Mouse (Mus musculus) heart, postnatal 10 days (tissue): Measurements from ENCODE around the gene Gstm1. TPM values are rescaled to one million over a fixed set of nuclear protein-coding genes. Genes with fewer than 3 reads are reported as not detected.
"Not testable (repeated sequence)": the region's sequence is repeated elsewhere in the genome, so short reads cannot be mapped to it uniquely, and the experiment has no call there.

ENCODE experiments used
- DNase-seq, 2 experiments: peaks; one replicate each; pipeline ENCODE4 v3.0.0; 2021
- intact Hi-C: fragments of 180-260 bp; cut with DNase I; formaldehyde crosslinking; loops from one replicate; pipeline ENCODE4 v1.15.1; 2025
- total RNA-seq, 2 experiments: library from RNA; stranded (reverse); gene quantifications; 2 replicates each; pipeline ENCODE4 v1.2.3; 2021

Gstm1 gene
- 10 to 100 TPM; 61.4 to 76.3 TPM for total RNA-seq

DNA sequence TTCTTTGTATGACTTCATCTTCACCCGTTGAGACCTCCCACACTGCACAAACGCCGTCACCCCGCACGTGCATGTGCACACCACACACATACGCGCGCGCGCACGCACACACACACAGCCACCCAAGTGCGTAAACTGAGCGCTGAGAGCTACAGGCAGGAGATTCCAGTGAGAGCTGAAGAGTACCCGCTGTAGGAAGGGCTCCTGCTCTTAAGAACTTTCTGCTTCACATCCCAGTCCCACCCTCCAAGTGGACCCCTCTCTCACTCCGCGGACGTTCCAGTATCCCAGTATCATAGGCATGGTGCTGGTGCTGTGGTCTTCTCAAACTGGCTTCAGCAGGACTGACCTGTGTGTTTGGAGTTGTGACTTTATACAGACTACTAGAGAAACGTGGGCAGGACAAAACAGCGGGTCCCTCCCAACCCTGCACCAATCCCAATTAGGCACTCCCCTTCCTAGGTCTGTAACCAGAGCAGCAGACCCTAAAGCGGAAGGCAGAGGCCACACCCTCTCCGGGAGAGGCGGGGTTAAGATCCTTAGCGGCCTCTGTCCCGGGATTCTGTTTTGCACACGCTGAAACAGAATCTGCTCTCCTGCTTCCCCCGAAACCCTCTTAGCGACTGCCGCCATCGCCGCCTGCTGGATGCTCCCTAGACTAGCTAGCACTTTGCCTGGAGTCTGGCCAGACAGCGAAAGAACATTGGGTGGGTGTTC lies at the start of gene Gstm1:
TSS of gene Gstm1 (minus strand) at position 501 of the 717 bp plus-strand sequence.
- peak; percentile 97 for DNase-seq
- intact Hi-C loops, result loop anchor here (1.0 to 5.0 kb wide), 4 partner anchors 45 to 151 kb away; no protein-coding TSS in a partner anchor

DNA sequence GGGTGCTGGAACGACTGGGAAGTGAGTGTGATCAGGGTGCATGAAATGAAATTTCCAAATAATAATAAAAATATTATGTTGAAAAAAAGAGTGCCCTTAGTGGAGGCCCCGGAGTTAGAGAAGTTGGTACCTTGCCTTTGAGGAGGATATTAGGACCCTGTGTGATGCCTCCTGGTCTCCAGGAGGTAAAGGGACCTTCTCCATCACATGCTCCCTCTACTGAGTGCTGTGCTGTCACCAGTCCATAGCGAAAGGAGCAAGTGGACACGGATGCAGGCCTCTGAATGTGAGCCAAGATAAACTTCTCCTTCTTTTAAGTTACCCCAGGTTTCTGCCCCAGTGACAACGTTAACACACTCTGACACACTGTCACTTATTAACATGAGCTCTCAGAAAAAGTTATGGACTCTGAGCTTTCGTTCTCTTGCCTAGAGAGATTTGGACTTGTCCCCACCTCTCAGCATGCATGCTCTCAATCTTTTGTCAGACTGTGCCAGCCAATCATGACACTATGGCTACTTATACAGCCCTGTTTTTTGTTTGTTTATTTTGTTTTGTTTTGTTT lies 49.7 kb upstream of the Gstm1 start:
- intact Hi-C loops, result loop anchor here (5.0 kb wide), 1 partner anchor 370 kb away; the partner anchor contains the start of gene Ahcyl1
- no peak for DNase-seq

DNA sequence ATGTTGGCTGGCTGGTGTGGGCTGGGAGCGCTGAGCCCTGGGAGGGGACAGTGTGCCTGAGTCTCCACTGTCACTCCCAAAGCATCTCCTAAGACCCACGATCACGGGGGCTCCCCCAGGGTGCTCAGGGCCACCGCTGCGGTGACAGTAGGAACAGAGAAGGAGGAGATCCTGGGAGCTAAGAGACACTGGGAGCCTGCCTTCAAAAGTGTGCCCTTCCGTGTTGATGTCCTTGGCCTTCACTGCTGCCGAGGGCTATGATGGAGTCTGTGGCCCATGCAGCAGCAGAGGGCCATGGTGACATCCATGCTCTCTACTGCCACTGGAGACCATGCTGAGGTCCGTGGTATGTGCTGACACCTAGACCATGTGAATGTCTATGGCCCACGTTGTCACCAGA lies 47.8 kb upstream of the Gstm1 start:
- intact Hi-C loops, result loop anchor here (5.0 kb wide), 1 partner anchor 368 kb away; the partner anchor contains the start of gene Ahcyl1
- DNase-seq, result no peak

DNA sequence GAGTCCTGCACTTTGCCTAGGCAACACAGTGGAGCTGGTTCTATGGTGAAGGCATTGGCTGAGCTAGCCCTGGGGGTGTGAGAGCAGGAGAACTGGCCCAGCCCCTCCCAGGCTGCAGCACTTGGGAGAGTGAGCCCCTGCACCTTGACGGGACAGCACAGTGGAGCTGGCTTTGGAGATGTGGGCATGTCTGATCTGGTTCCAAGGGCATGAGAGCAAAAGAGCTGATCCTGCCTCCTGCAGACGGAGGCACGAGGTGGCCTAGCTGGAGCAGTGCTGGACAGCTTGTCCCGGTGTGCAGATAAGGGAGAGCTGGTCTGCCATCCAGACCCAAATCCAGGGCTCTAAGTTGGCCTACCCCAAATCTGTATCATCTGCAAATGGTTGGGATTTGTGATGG lies 46.9 kb upstream of the Gstm1 start:
- intact Hi-C loops, result loop anchor here (5.0 kb wide), 3 partner anchors 47 to 367 kb away; partner anchors contain the start of genes Ahcyl1, Gstm1 and Gstm6
- no peak for DNase-seq

GRCm38 (mm10) chr3:108062648-108063047 lies 44.9 kb upstream of the Gstm1 start:
- DNase-seq, result no peak
- intact Hi-C loops, result loop anchor here (5.0 kb wide), 2 partner anchors 45 to 120 kb away; partner anchors contain the start of genes Gstm1 and Gstm6

DNA sequence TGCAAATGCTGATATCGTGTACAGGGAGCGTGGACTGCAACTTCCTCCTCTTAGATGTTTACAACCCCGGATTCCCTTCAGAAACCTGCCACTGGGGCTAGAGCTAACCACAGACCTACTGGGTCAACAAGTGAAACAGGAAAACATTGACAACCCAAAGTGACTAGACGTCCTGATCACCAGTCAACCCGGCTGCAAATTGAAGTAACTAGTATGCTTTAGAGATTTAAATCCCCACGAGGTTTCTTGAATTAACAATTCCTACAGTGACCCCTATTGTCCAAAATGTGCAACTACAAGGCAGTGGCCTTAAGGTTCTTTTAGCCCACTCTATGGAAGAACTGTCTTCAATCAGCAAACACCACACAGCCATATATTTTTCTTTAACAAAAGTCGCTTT lies 43.6 kb upstream of the Gstm1 start:
- intact Hi-C loops, result loop anchor here (1.0 to 5.0 kb wide), 4 partner anchors 44 to 194 kb away; partner anchors contain the start of genes Gstm1 and Gstm6
- peak; percentile 63 to 76 for DNase-seq

GRCm38 (mm10) chr3:108050493-108050892 lies 32.7 kb upstream of the Gstm1 start:
- no peak for DNase-seq
- intact Hi-C loops, result no loop called here

- DNase-seq, result no peak
- intact Hi-C loops, result no loop called here
These were observed 30.5 kb upstream of the Gstm1 start for GRCm38 (mm10) chr3:108048306-108048705.

DNA sequence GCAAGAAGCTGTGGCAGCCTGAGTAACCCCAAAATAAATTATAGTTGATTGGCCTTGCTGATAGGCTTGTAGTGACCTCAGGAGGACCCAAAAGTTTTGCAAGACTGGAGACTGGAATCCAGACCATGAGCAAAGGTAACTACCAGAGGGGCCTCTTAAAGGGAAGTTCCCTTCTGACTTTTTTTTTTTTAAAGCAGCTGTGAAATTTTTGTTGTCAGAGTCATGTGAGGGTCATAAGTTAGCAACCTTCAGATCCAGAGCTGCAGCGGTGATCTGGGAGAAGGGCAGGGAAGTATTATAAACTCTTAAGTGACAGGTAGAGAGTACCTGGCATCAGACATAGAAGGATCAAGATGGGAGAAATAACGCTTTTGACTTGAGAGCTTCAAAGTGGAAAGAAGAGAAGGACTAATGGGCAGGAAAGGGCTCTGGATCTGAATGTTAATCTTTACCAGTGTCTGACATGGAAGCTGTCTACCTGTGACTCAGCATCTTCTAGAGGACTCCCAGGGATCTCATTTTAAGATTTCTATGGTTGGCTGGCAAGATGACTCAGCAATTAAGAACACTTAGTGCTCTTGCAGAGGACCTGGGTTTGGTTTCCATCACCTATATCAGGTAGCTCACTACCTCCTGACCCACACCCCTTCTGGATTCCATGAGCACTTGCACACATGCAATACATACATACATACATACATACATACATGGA lies 29.3 kb upstream of the Gstm1 start:
- intact Hi-C loops, result no loop called here
- DNase-seq, result no peak

DNA sequence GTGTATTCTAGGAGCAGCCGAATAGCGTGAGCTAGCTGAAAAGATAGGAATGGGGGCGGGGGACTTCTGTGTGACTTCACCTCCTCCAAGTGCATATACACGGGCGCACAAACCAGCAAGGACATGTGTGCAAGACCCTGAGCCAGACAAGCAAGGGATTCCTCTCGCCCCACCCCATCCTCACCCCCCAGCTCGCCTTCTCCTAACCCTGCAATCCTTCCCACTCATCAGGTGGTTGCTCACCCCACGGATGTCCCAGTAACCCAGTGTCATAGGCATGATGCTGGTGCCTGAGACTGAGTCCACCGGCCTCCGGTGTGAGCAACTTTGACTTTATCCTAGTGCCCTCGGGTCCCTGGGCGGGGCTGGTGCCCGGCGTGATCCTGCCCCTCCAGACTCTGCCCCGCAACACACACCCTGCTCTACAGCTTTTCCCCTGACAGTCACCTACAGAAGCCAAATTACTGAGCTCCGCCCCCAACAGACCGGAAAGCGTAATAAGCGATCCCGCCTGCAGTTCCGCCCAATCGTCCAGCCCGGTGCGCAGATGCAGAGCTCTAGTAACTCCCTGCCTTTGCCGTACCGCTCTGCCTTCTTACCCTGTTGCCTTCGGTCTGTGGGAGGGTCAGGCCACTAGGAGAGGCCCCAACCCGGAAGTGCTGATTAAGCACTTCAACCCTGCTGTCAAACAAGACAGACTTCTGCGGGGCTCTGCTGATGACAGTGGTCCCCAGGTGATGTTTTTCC lies 26.8 kb upstream of the Gstm1 start, which contains the start of gene Gstm4:
TSS of gene Gstm4 (minus strand) at position 501 of the 747 bp plus-strand sequence.
- intact Hi-C loops, result no loop called here

DNA sequence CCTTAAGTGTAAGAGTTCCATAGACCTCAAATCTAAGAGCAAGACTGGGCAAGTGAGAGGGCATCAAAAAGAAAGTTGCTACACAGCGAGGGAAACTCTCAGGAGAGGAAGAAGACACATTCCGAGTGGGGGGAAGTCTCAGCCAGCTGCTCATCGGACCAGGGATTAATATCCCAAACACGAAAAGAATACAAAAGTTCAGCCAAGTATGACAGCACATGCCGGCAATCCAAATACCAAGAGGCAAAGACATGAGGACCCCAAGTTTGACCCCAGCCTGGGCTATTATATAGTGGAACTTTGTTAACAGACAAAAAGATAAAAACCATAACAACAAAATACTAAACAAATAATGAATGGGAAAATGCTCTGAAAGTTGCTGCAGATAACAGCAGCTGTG lies 15.4 kb upstream of the Gstm1 start:
- peak; percentile 49 to 55 for DNase-seq
- intact Hi-C loops, result no loop called here

More for the DNA sequence above, 26.8 kb upstream of the Gstm1 start, which contains the start of gene Gstm4:
- DNase-seq, result peak; percentile 92 to 93

- intact Hi-C loops, result no loop called here
- DNase-seq, result no peak
These were observed 14.3 kb upstream of the Gstm1 start for GRCm38 (mm10) chr3:108032113-108032512.

- intact Hi-C loops, result no loop called here
These were observed 11.0 kb upstream of the Gstm1 start for GRCm38 (mm10) chr3:108028641-108029365.

GRCm38 (mm10) chr3:108026597-108026996 lies 8.8 kb upstream of the Gstm1 start:
- no peak for DNase-seq
- intact Hi-C loops, result no loop called here

More at GRCm38 (mm10) chr3:108028641-108029365, 11.0 kb upstream of the Gstm1 start:
- no peak for DNase-seq

- no peak for DNase-seq
- intact Hi-C loops, result no loop called here
These were observed 8.3 kb upstream of the Gstm1 start for GRCm38 (mm10) chr3:108026049-108026448.

DNA sequence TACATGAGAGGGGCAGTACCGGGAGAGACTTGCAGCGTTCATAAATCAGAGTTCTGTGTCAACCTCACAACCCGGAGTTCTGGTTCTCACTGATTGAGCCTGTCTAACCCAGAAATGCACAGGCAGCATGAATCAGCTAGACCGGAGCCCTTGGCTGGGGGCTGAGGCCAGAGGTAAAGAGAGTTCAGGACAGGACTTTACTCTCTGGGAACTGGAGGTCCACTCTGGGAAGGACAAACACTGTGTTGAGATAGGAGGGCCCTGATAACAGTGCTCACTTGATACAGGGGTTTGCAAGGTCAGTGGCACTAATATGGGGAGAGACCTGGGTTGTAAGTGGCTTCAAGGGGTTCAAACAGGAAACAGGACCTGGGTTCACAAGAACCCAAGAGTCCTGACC lies 7.5 kb upstream of the Gstm1 start:
- DNase-seq, result no peak
- intact Hi-C loops, result no loop called here

GRCm38 (mm10) chr3:108022650-108023049 lies 4.9 kb upstream of the Gstm1 start:
- intact Hi-C loops, result no loop called here
- DNase-seq, result no peak

DNA sequence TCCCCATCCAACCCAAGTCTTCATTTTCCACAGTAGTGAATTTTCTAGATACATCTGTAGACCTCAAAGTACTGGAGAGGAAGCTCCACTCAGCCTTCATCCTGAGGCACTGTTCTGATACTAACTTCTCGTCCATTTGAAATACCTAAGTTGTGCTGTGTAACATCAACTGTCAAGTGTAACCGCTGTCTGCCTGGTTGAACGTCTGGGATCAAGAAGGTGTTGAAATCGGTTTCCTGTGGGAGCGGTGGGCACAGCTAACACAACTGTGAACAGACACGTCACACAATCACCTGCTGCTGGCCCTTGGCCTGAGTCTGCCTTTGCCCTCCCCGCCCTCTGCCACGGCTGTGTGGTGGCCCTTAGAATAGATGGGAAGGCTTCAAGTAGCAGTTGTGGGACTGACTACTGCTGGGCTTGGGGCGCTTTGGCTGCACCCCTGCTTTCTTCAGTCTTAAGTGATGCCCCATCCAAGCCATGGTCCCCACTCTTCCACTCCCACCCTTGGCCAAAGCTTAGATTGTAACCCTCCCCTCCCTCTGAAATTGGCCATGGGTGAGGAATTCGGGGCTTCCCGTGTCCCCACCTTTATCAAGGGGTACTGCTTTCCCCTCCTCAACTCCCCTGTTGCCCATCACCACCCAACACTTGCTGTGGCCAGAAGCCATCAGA lies 2.7 kb upstream of the Gstm1 start:
- intact Hi-C loops, DNase-seq: not testable (repeated sequence)

DNA sequence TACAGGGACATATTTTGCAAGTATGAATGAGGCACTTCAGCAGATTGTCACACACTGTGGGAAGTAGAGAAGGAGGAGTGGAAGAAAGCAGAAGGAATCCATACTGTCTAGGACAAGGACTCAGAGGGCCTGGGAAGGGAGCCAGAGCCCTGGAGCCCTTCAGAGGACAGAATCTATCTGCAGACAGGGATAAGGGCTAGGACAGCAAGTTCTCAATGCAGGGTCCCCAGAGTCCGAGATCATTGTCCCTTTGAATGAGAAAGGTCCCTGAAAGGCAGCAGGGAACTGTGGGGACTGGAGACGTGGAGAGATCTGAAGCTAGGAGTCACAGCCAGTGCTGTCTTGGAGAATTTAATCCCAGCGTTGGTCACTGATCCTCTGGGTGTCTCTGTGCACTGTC lies 1.5 kb upstream of the Gstm1 start:
- intact Hi-C loops, result loop anchor here (2.0 to 5.0 kb wide), 3 partner anchors 43 to 152 kb away; no protein-coding TSS in a partner anchor

More for the DNA sequence above, 1.5 kb upstream of the Gstm1 start:
- peak in 1 of 2 experiments; percentile 23 for DNase-seq
